Mouse (Mus musculus) G1E-ER4 (cell line): ENCODE data around the gene Ndufb10. TPM values are rescaled to one million over a fixed set of nuclear protein-coding genes. Genes with fewer than 3 reads are reported as not detected.

Source experiments
- GATA1 ChIP-seq: IDR thresholded peaks from one replicate; pipeline ENCODE4 v1.8.0; 2012; ENCODE audit warnings: low read length, inconsistent platforms
- polyA plus RNA-seq: library from polyadenylated mRNA; stranded (reverse); fragments of >175 nt; gene quantifications from 2 replicates; pipeline ENCODE4 v1.2.3, GENCODE M21; 2012

Gene Ndufb10
- polyA plus RNA-seq, 1 experiment = 647 TPM

DNA sequence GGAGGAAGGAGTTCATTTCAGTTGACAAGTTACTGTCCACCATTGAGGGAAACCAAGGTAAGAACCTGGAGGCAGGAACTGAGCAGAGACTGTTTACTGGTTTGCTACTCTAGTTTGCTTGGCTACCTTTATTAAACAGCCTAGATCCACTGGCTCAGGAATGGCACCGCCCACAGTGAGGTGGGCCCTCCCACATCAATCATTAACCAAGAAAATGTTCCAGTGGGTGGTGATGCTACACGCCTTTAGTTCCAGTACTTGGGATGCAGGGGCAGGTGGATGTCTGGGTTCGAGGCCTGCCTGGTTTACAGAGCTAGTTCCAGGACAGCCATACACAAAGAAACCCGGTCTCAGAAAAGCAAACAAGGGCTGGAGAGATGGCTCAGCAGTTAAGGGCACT lies 14.0 kb upstream of the Ndufb10 start:
- no peak for TF ChIP-seq GATA1

GRCm38 (mm10) chr17:24737135-24737810 lies 13.0 kb upstream of the Ndufb10 start:
- no peak for TF ChIP-seq GATA1

- TF ChIP-seq GATA1 = no peak
These were observed 12.2 kb upstream of the Ndufb10 start, which contains the start of gene Msrb1 for GRCm38 (mm10) chr17:24736330-24737051. Gene Msrb1, plus strand, starts transcription at chr17:24736642.

DNA sequence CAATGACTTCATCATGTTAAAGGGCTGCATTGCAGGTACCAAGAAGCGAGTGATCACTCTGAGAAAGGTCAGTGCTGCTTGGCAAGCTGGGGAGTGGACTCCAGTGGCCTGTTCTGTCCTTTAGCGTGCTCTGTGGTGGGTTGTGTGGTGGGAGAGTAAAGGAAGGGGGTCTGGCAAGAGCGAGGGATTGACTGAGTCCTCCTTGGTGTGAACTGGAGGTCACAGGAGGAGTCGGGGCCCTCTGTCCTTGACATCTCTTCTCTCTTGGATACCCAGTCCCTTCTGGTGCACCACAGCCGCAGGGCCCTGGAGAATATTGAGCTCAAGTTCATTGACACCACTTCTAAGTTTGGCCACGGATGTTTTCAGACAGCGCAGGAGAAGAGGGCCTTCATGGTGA lies 11.2 kb upstream of the Ndufb10 start:
- TF ChIP-seq GATA1 = no peak

- TF ChIP-seq GATA1 = no peak
These were observed 10.2 kb upstream of the Ndufb10 start for GRCm38 (mm10) chr17:24734513-24734912.

GRCm38 (mm10) chr17:24733434-24734050 lies 9.3 kb upstream of the Ndufb10 start:
- no peak for TF ChIP-seq GATA1

DNA sequence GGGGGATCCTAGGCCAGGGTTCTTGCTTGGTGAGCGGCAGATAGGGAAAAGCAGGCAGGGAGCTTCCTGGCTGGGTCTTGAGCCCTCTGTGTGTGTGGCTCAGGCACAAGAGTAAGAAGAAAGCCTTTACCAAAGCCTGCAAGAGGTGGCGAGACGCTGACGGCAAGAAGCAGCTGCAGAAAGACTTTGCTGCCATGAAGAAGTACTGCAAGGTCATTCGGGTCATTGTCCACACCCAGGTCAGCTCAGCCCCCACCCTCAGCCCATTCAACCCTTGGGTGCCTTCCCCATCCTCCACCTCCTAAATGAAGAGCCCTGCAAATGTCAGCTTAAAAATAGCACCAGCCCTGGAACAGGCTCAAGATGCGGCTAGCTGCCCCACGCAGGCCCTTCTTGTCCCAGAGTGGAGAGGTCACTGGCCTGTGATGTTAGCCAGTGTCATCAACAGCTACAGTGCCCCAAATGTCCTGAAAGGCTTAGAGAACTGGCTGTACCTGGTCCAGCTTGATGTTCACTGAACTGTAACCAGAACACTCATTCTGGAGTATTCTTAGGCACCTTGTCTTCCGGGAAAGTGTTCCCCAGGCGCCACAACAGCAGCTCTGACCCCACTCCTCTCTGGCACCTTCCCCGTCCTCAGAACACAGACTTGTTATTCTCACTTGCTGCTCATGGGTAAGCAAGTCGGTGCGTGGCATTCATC lies 8.1 kb upstream of the Ndufb10 start:
- no peak for TF ChIP-seq GATA1

GRCm38 (mm10) chr17:24730787-24731186 lies 6.5 kb upstream of the Ndufb10 start:
- no peak for TF ChIP-seq GATA1

- TF ChIP-seq GATA1 = no peak
These were observed 4.8 kb upstream of the Ndufb10 start for GRCm38 (mm10) chr17:24729067-24729466.

DNA sequence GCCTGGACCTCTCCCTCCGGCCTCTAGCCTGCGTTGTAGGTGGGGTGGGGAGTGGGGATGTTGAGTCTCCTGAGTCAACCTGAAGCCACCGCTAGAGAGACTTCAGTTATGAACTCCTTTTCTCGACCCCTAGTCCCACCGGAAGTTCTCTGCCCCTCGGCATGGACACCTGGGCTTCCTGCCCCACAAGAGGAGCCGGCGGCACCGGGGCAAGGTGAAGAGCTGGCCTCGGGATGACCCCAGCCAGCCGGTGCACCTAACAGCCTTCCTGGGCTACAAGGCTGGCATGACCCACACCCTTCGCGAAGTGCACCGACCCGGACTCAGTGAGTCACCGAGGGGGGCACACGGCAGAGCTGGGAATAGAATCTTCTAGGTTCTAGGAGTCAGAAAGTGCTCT lies 3.9 kb upstream of the Ndufb10 start:
- TF ChIP-seq GATA1 = no peak

DNA sequence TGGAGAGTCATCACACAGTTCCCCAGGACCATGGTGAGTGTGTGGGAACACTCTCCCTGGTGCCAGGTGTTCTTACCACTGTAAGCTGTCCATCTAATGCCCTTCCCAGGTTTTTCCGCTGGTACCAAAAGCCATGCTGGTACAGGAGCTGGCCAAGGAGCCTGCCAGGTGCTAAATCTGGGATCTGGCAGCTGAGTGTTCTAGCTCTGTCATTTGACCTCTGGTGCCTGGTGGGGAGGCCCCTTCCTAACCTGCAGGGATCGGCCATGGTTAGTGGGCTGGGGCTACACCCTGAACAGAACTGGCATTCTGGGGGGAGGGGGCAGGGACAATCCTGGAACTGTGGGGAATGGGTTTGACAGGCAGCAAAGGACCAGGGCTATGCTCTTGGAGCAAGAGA lies 3.3 kb upstream of the Ndufb10 start, which contains the start of gene Rpl3l:
TSS of gene Rpl3l (plus strand) at position 203 of the 400 bp plus-strand sequence.
- no peak for TF ChIP-seq GATA1

GRCm38 (mm10) chr17:24725637-24726390 lies 1.5 kb upstream of the Ndufb10 start:
- no peak for TF ChIP-seq GATA1

DNA sequence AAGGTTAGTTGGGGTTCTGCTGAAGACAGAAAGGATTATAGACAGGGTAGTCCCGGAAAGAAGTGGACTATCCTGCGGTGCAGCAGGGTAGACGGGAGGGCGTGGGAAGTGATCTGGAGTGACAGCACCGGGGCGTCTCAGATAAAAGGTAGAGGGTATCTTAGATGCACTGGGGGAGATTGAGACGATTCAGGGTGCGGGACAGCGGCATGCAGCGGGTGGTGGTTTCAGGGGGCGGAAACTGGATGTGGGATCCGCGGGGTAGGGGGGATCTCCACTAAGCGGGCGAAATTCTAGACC lies 447 bp downstream of the Ndufb10 start:
- TF ChIP-seq GATA1 = no peak

GRCm38 (mm10) chr17:24723122-24723880 lies 977 bp downstream of the Ndufb10 start:
- TF ChIP-seq GATA1 = no peak
